Mouse (Mus musculus): ENCODE data around the gene Traf3. TPM values are rescaled to one million over a fixed set of nuclear protein-coding genes. Genes with fewer than 3 reads are reported as not detected.
A peak's percentile ranks its signal among the peaks of the same experiment; 100 is the strongest.

The Traf3 gene
- polyA plus RNA-seq, 1 experiment = 12.2 TPM

DNA sequence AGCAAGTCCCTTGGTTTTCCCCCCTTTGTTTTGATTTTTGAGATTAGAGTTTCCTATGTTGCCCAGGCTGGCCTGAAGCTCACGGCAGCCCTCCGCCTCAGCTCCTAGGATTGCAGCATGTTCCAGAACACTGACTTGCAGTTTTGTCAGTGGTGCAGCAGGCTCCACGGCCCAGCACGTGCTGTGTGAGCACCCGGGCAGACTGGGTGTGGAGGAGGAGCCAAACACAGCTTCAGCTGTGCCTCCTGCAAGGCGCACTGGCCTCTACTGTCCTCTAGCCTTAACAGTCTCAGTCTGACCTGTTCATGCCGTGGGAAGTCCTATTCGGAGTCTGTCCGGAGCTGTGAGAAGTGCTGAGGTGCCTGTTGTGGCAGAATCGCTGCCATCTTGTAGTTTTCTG, 73.8 kb downstream of the Traf3 start:
- H3K4me1 ChIP-seq (ENCODE audit: control insufficient read depth, insufficient read depth, low read length) = no peaks in the 10 kb centered on the region; the same call in 1 of the 2 replicates
- DNase-seq = peak; percentile 44
- no peaks in the 10 kb centered on the region for H3K36me3 ChIP-seq (ENCODE audit: control insufficient read depth, insufficient read depth, low read length)
- TF ChIP-seq POLR2A (IDR thresholded peaks at IDR 0.05; ENCODE audit: low read depth, low read length) (no peak), CTCF (conservative IDR thresholded peaks at IDR 0.05; ENCODE audit: insufficient read depth, insufficient read length, low read depth, low read length) (no peak)
- H3K27ac ChIP-seq (ENCODE audit: insufficient read depth, low read depth, low read length) = no peak overlapping the region
- 61% methylated on average over 10 of the region's 10 CpGs for WGBS
- H3K27me3 ChIP-seq (replicated peaks; ENCODE audit: control insufficient read depth, insufficient read depth, low read length) = no peaks in the 10 kb centered on the region
- H3K4me3 ChIP-seq (ENCODE audit: insufficient read depth, low read depth, low read length) = no peak overlapping the region

DNA sequence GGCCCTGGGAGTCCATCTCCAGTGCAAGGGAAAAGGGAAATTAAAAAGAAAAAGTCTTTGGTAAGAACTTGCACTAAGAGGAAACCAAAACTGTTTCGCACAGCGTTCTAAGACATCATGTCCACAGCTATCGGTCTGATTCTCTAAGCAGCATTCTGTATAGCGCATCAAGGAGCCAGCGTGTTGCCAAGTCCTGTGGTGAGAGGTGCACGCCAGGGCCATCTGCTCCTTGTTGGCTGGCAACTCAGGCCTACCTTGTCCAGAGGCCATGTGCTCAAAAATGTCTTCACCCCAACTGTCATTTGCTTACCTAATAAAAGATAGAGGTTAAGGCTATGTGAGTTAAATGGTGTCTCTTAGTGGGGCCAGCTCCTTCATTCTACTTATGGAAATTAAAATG, 75.7 kb downstream of the Traf3 start:
- WGBS = 97% methylated on average over 6 of the region's 6 CpGs
- Histone ChIP-seq H3K27me3 (replicated peaks; ENCODE audit: control insufficient read depth, insufficient read depth, low read length) (no peaks in the 10 kb centered on the region), H3K36me3 (ENCODE audit: control insufficient read depth, insufficient read depth, low read length) (no peaks in the 10 kb centered on the region), H3K4me1 (ENCODE audit: control insufficient read depth, insufficient read depth, low read length) (no peaks in the 10 kb centered on the region; the same call in 1 of the 2 replicates), H3K4me3 (ENCODE audit: insufficient read depth, low read depth, low read length) (no peak overlapping the region), H3K27ac (ENCODE audit: insufficient read depth, low read depth, low read length) (no peak overlapping the region)
- DNase-seq = no peak
- no peak for TF ChIP-seq CTCF (conservative IDR thresholded peaks at IDR 0.05; ENCODE audit: insufficient read depth, insufficient read length, low read depth, low read length)
- TF ChIP-seq POLR2A (IDR thresholded peaks at IDR 0.05; ENCODE audit: low read depth, low read length) = no peak

DNA sequence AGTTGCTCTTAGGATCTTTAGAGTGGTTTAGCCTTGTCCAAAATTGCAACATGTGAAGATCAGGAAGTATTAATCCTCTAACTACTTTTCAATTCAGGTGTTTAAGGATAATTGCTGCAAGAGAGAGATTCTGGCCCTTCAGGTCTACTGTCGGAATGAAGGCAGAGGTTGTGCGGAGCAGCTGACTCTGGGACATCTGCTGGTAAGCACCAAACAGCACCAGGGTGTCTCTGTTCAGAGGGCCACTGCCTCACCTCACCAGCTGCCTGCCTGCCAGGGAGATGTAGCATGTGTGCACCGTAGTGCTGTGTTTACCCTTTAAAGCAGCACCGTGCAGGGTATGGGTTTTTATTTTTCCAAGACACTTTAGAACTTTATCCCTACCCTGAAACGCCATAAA, 76.2 kb downstream of the Traf3 start:
- H3K27me3 ChIP-seq (replicated peaks; ENCODE audit: control insufficient read depth, insufficient read depth, low read length) = no peaks in the 10 kb centered on the region
- 86% methylated on average over 5 of the region's 5 CpGs for WGBS
- TF ChIP-seq CTCF (conservative IDR thresholded peaks at IDR 0.05; ENCODE audit: insufficient read depth, insufficient read length, low read depth, low read length) (no peak), POLR2A (IDR thresholded peaks at IDR 0.05; ENCODE audit: low read depth, low read length) (no peak)
- DNase-seq = no peak
- H3K4me1 ChIP-seq (ENCODE audit: control insufficient read depth, insufficient read depth, low read length) = no peaks in the 10 kb centered on the region; the same call in 1 of the 2 replicates
- H3K27ac ChIP-seq (ENCODE audit: insufficient read depth, low read depth, low read length) = no peak overlapping the region
- H3K36me3 ChIP-seq (ENCODE audit: control insufficient read depth, insufficient read depth, low read length) = no peaks in the 10 kb centered on the region
- H3K4me3 ChIP-seq (ENCODE audit: insufficient read depth, low read depth, low read length) = no peak overlapping the region

- H3K27me3 ChIP-seq (replicated peaks; ENCODE audit: control insufficient read depth, insufficient read depth, low read length) = no peaks in the 10 kb centered on the region
- no peaks in the 10 kb centered on the region for H3K36me3 ChIP-seq (ENCODE audit: control insufficient read depth, insufficient read depth, low read length)
- no peak for TF ChIP-seq POLR2A (IDR thresholded peaks at IDR 0.05; ENCODE audit: low read depth, low read length)
- TF ChIP-seq CTCF (conservative IDR thresholded peaks at IDR 0.05; ENCODE audit: insufficient read depth, insufficient read length, low read depth, low read length) = no peak
- no peak overlapping the region for H3K4me3 ChIP-seq (ENCODE audit: insufficient read depth, low read depth, low read length)
- no peak for DNase-seq
- 93% methylated on average over 12 of the region's 12 CpGs for WGBS
- no peak overlapping the region for H3K27ac ChIP-seq (ENCODE audit: insufficient read depth, low read depth, low read length)
- H3K4me1 ChIP-seq (ENCODE audit: control insufficient read depth, insufficient read depth, low read length) = no peaks in the 10 kb centered on the region; the same call in 1 of the 2 replicates
Measured at GRCm38 (mm10) chr12:111243733-111244132, 77.6 kb downstream of the Traf3 start.

DNA sequence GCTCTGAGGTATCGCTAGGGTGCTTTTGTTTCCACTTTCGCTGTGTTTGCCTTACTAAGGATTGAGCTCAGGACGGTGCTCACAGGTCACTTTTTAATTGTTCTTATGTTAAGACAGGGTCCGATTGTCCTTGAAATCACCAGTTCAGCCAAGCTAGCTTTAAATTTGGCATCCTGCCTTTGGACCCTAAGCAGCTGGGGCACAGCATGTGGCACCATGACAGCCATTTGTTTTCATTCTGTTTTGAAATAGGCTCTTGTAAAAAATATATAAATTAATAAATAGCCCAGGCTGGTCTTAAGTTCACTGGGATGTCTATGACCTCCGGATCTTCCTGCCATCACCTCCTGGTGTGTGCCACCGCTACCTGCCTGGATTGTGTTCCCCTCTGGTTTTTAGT, 78.9 kb downstream of the Traf3 start:
- H3K4me3 ChIP-seq (ENCODE audit: insufficient read depth, low read depth, low read length) = no peak overlapping the region
- no peaks in the 10 kb centered on the region for H3K36me3 ChIP-seq (ENCODE audit: control insufficient read depth, insufficient read depth, low read length)

GRCm38 (mm10) chr12:111246808-111247464, 80.8 kb downstream of the Traf3 start:
- H3K4me1 ChIP-seq (ENCODE audit: control insufficient read depth, insufficient read depth, low read length) = no peaks in the 10 kb centered on the region
- TF ChIP-seq POLR2A (IDR thresholded peaks at IDR 0.05; ENCODE audit: low read depth, low read length) = no peak
- no peak for TF ChIP-seq CTCF (conservative IDR thresholded peaks at IDR 0.05; ENCODE audit: insufficient read depth, insufficient read length, low read depth, low read length)
- H3K4me3 ChIP-seq (ENCODE audit: insufficient read depth, low read depth, low read length) = no peak overlapping the region
- 93% methylated on average over 9 of the region's 9 CpGs for WGBS
- H3K27me3 ChIP-seq (replicated peaks; ENCODE audit: control insufficient read depth, insufficient read depth, low read length) = no peaks in the 10 kb centered on the region
- H3K36me3 ChIP-seq (ENCODE audit: control insufficient read depth, insufficient read depth, low read length) = no peaks in the 10 kb centered on the region
- H3K27ac ChIP-seq (ENCODE audit: insufficient read depth, low read depth, low read length) = no peak overlapping the region
- no peak for DNase-seq

More for the DNA sequence above, 78.9 kb downstream of the Traf3 start:
- Histone ChIP-seq H3K27ac (ENCODE audit: insufficient read depth, low read depth, low read length) (no peak overlapping the region), H3K4me1 (ENCODE audit: control insufficient read depth, insufficient read depth, low read length) (no peaks in the 10 kb centered on the region), H3K27me3 (replicated peaks; ENCODE audit: control insufficient read depth, insufficient read depth, low read length) (no peaks in the 10 kb centered on the region)
- DNase-seq = no peak
- TF ChIP-seq CTCF (conservative IDR thresholded peaks at IDR 0.05; ENCODE audit: insufficient read depth, insufficient read length, low read depth, low read length) (no peak), POLR2A (IDR thresholded peaks at IDR 0.05; ENCODE audit: low read depth, low read length) (no peak)
- 77% methylated on average over 6 of the region's 6 CpGs for WGBS

DNA sequence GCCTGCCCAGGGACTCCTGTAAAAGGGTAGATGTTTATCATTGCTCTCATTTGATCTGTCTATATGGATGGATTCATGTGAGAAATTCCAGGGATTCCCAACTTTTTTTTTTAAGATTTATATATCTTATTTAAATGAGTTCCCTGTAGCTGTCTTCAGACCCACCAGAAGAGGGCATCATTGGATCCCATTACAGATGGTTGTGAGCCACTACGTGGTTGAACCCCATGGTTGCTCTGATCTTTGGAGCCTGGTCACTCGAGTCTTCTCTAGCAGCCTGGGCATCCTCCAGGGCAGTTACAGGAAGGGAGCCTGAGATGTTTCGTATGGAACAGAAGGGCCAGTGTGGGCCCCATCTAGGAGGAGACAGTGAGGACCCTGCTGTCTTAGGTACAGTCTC, 82.9 kb downstream of the Traf3 start:
- Histone ChIP-seq H3K4me3 (ENCODE audit: insufficient read depth, low read depth, low read length) (no peak overlapping the region), H3K4me1 (ENCODE audit: control insufficient read depth, insufficient read depth, low read length) (no peaks in the 10 kb centered on the region), H3K36me3 (ENCODE audit: control insufficient read depth, insufficient read depth, low read length) (no peaks in the 10 kb centered on the region), H3K27me3 (replicated peaks; ENCODE audit: control insufficient read depth, insufficient read depth, low read length) (no peaks in the 10 kb centered on the region), H3K27ac (ENCODE audit: insufficient read depth, low read depth, low read length) (no peak overlapping the region)
- TF ChIP-seq POLR2A (IDR thresholded peaks at IDR 0.05; ENCODE audit: low read depth, low read length) (no peak), CTCF (conservative IDR thresholded peaks at IDR 0.05; ENCODE audit: insufficient read depth, insufficient read length, low read depth, low read length) (no peak; the same call in 1 of the 2 replicates)
- 51% methylated on average over 3 of the region's 3 CpGs for WGBS
- DNase-seq = peak; percentile 53
